Mouse (Mus musculus) MEL (cell line): ENCODE data around the gene Smu1. TPM values are rescaled to one million over a fixed set of nuclear protein-coding genes. Genes with fewer than 3 reads are reported as not detected.

Experiments used
- DNase-seq: peaks from one replicate; pipeline ENCODE4 v3.0.0; 2011; ENCODE audit warnings: low read depth, low spot score
- H3K27ac ChIP-seq: 2 replicates; pipeline ENCODE4 v1.5.1; 2012; ENCODE audit warnings: low read depth, mild to moderate bottlenecking, control low read depth, low read length, moderate library complexity; ENCODE audit not compliant: control insufficient read depth
- H3K27me3 ChIP-seq, 2 experiments: fragments of 150-350 bp in 1 of 2; sonication (generic) in 1 of 2; 2 replicates each; pipeline ENCODE4 v1.6.1; 2012; ENCODE audit warnings: low read length in 2 of 2, mild to moderate bottlenecking in 2 of 2, improper control_type of control experiment in 1 of 2, moderate library complexity in 1 of 2; ENCODE audit not compliant: insufficient read depth in 2 of 2, control insufficient read depth in 1 of 2
- H3K36me3 ChIP-seq, 2 experiments: 2 replicates each; pipeline ENCODE4 v1.6.1; 2012 to 2014; ENCODE audit warnings: low read length in 2 of 2, improper control_type of control experiment in 1 of 2, inconsistent platforms in 1 of 2, mild to moderate bottlenecking in 1 of 2; ENCODE audit not compliant: insufficient read depth in 2 of 2, control insufficient read depth in 1 of 2
- H3K4me1 ChIP-seq, 2 experiments: fragments of 150-350 bp in 1 of 2; sonication (generic) in 1 of 2; 2 replicates each; pipeline ENCODE4 v1.6.1; 2012; ENCODE audit warnings: low read length in 2 of 2, improper control_type of control experiment in 1 of 2, mild to moderate bottlenecking in 1 of 2; ENCODE audit not compliant: insufficient read depth in 2 of 2, control insufficient read depth in 1 of 2
- H3K4me3 ChIP-seq, 2 experiments: fragments of 150-350 bp in 1 of 2; sonication (generic) in 1 of 2; 2 replicates each; pipeline ENCODE4 v1.5.1; 2012; ENCODE audit warnings: low read depth in 2 of 2, low read length in 2 of 2, mild to moderate bottlenecking in 2 of 2, moderate library complexity in 2 of 2, control low read depth in 1 of 2, improper control_type of control experiment in 1 of 2; ENCODE audit not compliant: control insufficient read depth in 1 of 2, insufficient read depth in 1 of 2
- H3K79me2 ChIP-seq: 2 replicates; pipeline ENCODE4 v1.6.1; 2012; ENCODE audit warnings: mild to moderate bottlenecking, low read length, moderate library complexity; ENCODE audit not compliant: control insufficient read depth, poor library complexity, insufficient read depth
- H3K9ac ChIP-seq: 2 replicates; pipeline ENCODE4 v1.6.1; 2012; ENCODE audit warnings: low read depth, mild to moderate bottlenecking, control low read depth, low read length, moderate library complexity; ENCODE audit not compliant: control insufficient read depth, poor library complexity, severe bottlenecking
- H3K9me3 ChIP-seq: fragments of 150-350 bp; sonication (generic); replicated peaks from 2 replicates; pipeline ENCODE4 v1.6.1; 2012; ENCODE audit warnings: mild to moderate bottlenecking, low read length, improper control_type of control experiment, moderate library complexity; ENCODE audit not compliant: insufficient read depth
- BHLHE40 ChIP-seq: IDR thresholded peaks from 2 replicates; pipeline ENCODE4 v1.6.1; 2012; ENCODE audit warnings: low read depth, mild to moderate bottlenecking, inconsistent platforms, low read length, improper control_type of control experiment, borderline replicate concordance
- CHD2 ChIP-seq: IDR thresholded peaks from 2 replicates; pipeline ENCODE4 v1.6.1; 2011; ENCODE audit warnings: low read length, improper control_type of control experiment
- CTCF ChIP-seq, 3 experiments: IDR thresholded peaks in 2 of 3; conservative IDR thresholded peaks in 1 of 3; 2 replicates each; pipeline ENCODE4 v1.5.1; 2011 to 2012; ENCODE audit warnings: low read length in 3 of 3, low read depth in 2 of 3, mild to moderate bottlenecking in 2 of 3, improper control_type of control experiment in 1 of 3, inconsistent platforms in 1 of 3, mixed read lengths in 1 of 3, moderate library complexity in 1 of 3; ENCODE audit not compliant: control insufficient read depth in 1 of 3, insufficient read depth in 1 of 3, poor library complexity in 1 of 3, severe bottlenecking in 1 of 3
- E2F4 ChIP-seq: IDR thresholded peaks from 2 replicates; pipeline ENCODE4 v1.6.1; 2011; ENCODE audit warnings: low read depth, low read length, improper control_type of control experiment, borderline replicate concordance
- ELF1 ChIP-seq: IDR thresholded peaks from 2 replicates; pipeline ENCODE4 v1.6.1; 2014; ENCODE audit warnings: low read depth, mild to moderate bottlenecking, inconsistent platforms, low read length, improper control_type of control experiment, moderate library complexity
- EP300 ChIP-seq, 2 experiments: IDR thresholded peaks; 2 replicates each; pipeline ENCODE4 v1.6.1; 2011; ENCODE audit warnings: improper control_type of control experiment in 2 of 2, low read length in 2 of 2, low read depth in 1 of 2, mild to moderate bottlenecking in 1 of 2
- ETS1 ChIP-seq: IDR thresholded peaks from 2 replicates; pipeline ENCODE4 v1.6.1; 2012; ENCODE audit warnings: low read depth, mild to moderate bottlenecking, inconsistent platforms, low read length, improper control_type of control experiment, moderate library complexity
- GABPA ChIP-seq: IDR thresholded peaks from 2 replicates; pipeline ENCODE4 v1.6.1; 2012; ENCODE audit warnings: low read depth, mild to moderate bottlenecking, inconsistent platforms, low read length, improper control_type of control experiment, moderate library complexity
- GATA1 ChIP-seq: IDR thresholded peaks from 2 replicates; pipeline ENCODE4 v1.6.1; 2011; ENCODE audit warnings: low read depth, low read length, improper control_type of control experiment
- HCFC1 ChIP-seq: IDR thresholded peaks from 2 replicates; pipeline ENCODE4 v1.6.1; 2012; ENCODE audit warnings: low read depth, mild to moderate bottlenecking, inconsistent platforms, low read length, improper control_type of control experiment, moderate library complexity
- JUND ChIP-seq: IDR thresholded peaks from 2 replicates; pipeline ENCODE4 v1.6.1; 2011; ENCODE audit warnings: low read depth, mild to moderate bottlenecking, improper control_type of control experiment, low read length
- MAFK ChIP-seq: IDR thresholded peaks from 2 replicates; pipeline ENCODE4 v1.6.1; 2011; ENCODE audit warnings: low read depth, mild to moderate bottlenecking, low read length, improper control_type of control experiment, borderline replicate concordance
- MYB ChIP-seq: IDR thresholded peaks from 2 replicates; pipeline ENCODE4 v1.6.1; 2011; ENCODE audit warnings: mild to moderate bottlenecking, low read depth, low read length, improper control_type of control experiment
- NELFE ChIP-seq: IDR thresholded peaks from 2 replicates; pipeline ENCODE4 v1.6.1; 2011; ENCODE audit warnings: low read depth, low read length, improper control_type of control experiment
- NRF1 ChIP-seq: IDR thresholded peaks from 2 replicates; pipeline ENCODE4 v1.6.1; 2014; ENCODE audit warnings: low read depth, mild to moderate bottlenecking, inconsistent platforms, low read length, improper control_type of control experiment, moderate library complexity; ENCODE audit not compliant: poor library complexity, insufficient read depth, severe bottlenecking
- POLR2A ChIP-seq, 2 experiments: IDR thresholded peaks; 2 replicates each; pipeline ENCODE4 v1.6.1; 2011 to 2012; ENCODE audit warnings: low read length in 2 of 2, mild to moderate bottlenecking in 2 of 2, control low read depth in 1 of 2, improper control_type of control experiment in 1 of 2, low read depth in 1 of 2, moderate library complexity in 1 of 2; ENCODE audit not compliant: control insufficient read depth in 1 of 2, insufficient read depth in 1 of 2, poor library complexity in 1 of 2
- RAD21 ChIP-seq: IDR thresholded peaks from 2 replicates; pipeline ENCODE4 v1.6.1; 2011; ENCODE audit warnings: mild to moderate bottlenecking, low read depth, low read length, improper control_type of control experiment
- RCOR1 ChIP-seq: IDR thresholded peaks from 2 replicates; pipeline ENCODE4 v1.6.1; 2012; ENCODE audit warnings: low read depth, mild to moderate bottlenecking, inconsistent platforms, low read length, improper control_type of control experiment
- SIN3A ChIP-seq: IDR thresholded peaks from 2 replicates; pipeline ENCODE4 v1.6.1; 2012; ENCODE audit warnings: low read length, improper control_type of control experiment, inconsistent platforms
- SMC3 ChIP-seq: IDR thresholded peaks from 2 replicates; pipeline ENCODE4 v1.6.1; 2011; ENCODE audit warnings: low read depth, low read length, improper control_type of control experiment
- TBP ChIP-seq: IDR thresholded peaks from 2 replicates; pipeline ENCODE4 v1.8.0; 2011; ENCODE audit warnings: low read depth, low read length, improper control_type of control experiment
- TCF12 ChIP-seq: IDR thresholded peaks from 2 replicates; pipeline ENCODE4 v1.6.1; 2014; ENCODE audit warnings: low read depth, mild to moderate bottlenecking, inconsistent platforms, low read length, improper control_type of control experiment, moderate library complexity
- UBTF ChIP-seq: IDR thresholded peaks from 2 replicates; pipeline ENCODE4 v1.6.1; 2012; ENCODE audit warnings: low read depth, mild to moderate bottlenecking, inconsistent platforms, low read length, improper control_type of control experiment, moderate library complexity, borderline replicate concordance; ENCODE audit not compliant: insufficient read depth
- USF1 ChIP-seq: IDR thresholded peaks from 2 replicates; pipeline ENCODE4 v1.6.1; 2014; ENCODE audit warnings: low read depth, mild to moderate bottlenecking, inconsistent platforms, low read length, improper control_type of control experiment, moderate library complexity
- USF2 ChIP-seq, 2 experiments: IDR thresholded peaks; 2 replicates each; pipeline ENCODE4 v1.6.1; 2011 to 2012; ENCODE audit warnings: improper control_type of control experiment in 2 of 2, low read length in 2 of 2, borderline replicate concordance in 1 of 2, inconsistent platforms in 1 of 2, low read depth in 1 of 2, mild to moderate bottlenecking in 1 of 2; ENCODE audit not compliant: insufficient read depth in 1 of 2
- ZC3H11A ChIP-seq: IDR thresholded peaks from 2 replicates; pipeline ENCODE4 v1.6.1; 2012; ENCODE audit warnings: low read depth, mild to moderate bottlenecking, inconsistent platforms, low read length, improper control_type of control experiment
- ZKSCAN1 ChIP-seq: IDR thresholded peaks from 2 replicates; pipeline ENCODE4 v1.6.1; 2012; ENCODE audit warnings: low read depth, mild to moderate bottlenecking, inconsistent platforms, low read length, improper control_type of control experiment, moderate library complexity
- ZMIZ1 ChIP-seq: IDR thresholded peaks from 2 replicates; pipeline ENCODE4 v1.6.1; 2012; ENCODE audit warnings: low read depth, mild to moderate bottlenecking, inconsistent platforms, low read length, improper control_type of control experiment, moderate library complexity
- polyA plus RNA-seq, 2 experiments: library from polyadenylated mRNA; stranded (reverse) in 1 of 2; unstranded in 1 of 2; fragments of >175 nt in 1 of 2; fragments of >200 nt in 1 of 2; gene quantifications; 2 replicates each; pipeline versions ENCODE4 v1.2.1 to v1.2.4; 2012; ENCODE audit warnings: low replicate concordance in 2 of 2, low read depth in 1 of 2; ENCODE audit not compliant: insufficient read length in 2 of 2, insufficient read depth in 1 of 2, missing spikeins in 1 of 2
- total RNA-seq: library from RNA; depleted of rRNA; stranded (reverse); fragments of 300-350 nt; gene quantifications from 2 replicates; pipeline ENCODE4 v1.2.3, GENCODE M21; 2012

Smu1 gene
- total and polyA plus RNA-seq, 3 experiments, result 111 to 124 TPM; not detected in 1

- Histone ChIP-seq H3K79me2 (no peaks in the 10 kb centered on the region), H3K4me1 (no peaks in the 10 kb centered on the region), H3K27me3 (no peaks in the 10 kb centered on the region), H3K4me3 (no peak overlapping the region), H3K36me3 (no peaks in the 10 kb centered on the region), H3K9me3 (no peaks in the 10 kb centered on the region), H3K27ac (no peak overlapping the region), H3K9ac (no peak overlapping the region)
- DNase-seq, result no peak
- TF ChIP-seq USF1, result no peak
- no peak for TF ChIP-seq ELF1
- no peak for TF ChIP-seq TCF12
- TF ChIP-seq UBTF, result no peak
- no peak for TF ChIP-seq ZMIZ1
- TF ChIP-seq NELFE, result no peak
- TF ChIP-seq CTCF (IDR thresholded peaks at IDR 0.05 in 2 of 3, conservative IDR thresholded peaks at IDR 0.05 in 1 of 3; ENCODE audit: control insufficient read depth in 1 of 3, insufficient read depth in 1 of 3, low read depth in 2 of 3, low read length in 3 of 3, poor library complexity in 1 of 3, severe bottlenecking in 1 of 3), result no peak
- TF ChIP-seq EP300 (IDR thresholded peaks at IDR 0.05; ENCODE audit: low read depth in 1 of 2, low read length in 2 of 2), result no peak
- no peak for TF ChIP-seq NRF1
- TF ChIP-seq SIN3A, result no peak
- no peak for TF ChIP-seq E2F4
- TF ChIP-seq CHD2, result no peak
- no peak for TF ChIP-seq RAD21
- TF ChIP-seq JUND, result no peak
- TF ChIP-seq GABPA, result no peak
- TF ChIP-seq MAFK, result no peak
- TF ChIP-seq RCOR1, result no peak
- no peak for TF ChIP-seq SMC3
Measured at GRCm38 (mm10) chr4:40802787-40803186, 45.1 kb upstream of the Smu1 start.

DNA sequence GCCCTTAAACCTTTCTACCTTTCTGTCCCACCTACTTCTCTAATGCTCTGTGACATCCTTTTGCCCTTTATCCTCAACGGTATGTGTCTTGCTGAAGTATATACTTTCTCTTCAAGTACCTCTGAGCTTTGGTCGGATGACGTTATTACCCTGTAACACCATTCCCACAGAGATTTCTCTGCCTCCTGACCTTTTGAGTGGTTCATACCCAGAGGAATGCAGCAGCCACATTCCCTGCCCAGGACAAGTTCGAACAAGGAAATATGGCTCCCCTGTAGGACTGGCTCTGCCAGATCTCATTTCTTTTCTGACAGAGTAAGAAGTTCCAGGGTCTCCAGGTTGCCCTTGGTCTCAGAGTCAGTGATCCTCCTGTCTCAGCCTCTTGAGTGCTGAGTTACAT, 44.2 kb upstream of the Smu1 start:
- no peaks in the 10 kb centered on the region for H3K36me3 ChIP-seq
- TF ChIP-seq TBP (no peak), ZKSCAN1 (no peak), GATA1 (no peak), USF2 (IDR thresholded peaks at IDR 0.05; ENCODE audit: borderline replicate concordance in 1 of 2, insufficient read depth in 1 of 2, low read depth in 1 of 2, low read length in 2 of 2) (no peak), RCOR1 (no peak), EP300 (IDR thresholded peaks at IDR 0.05; ENCODE audit: low read depth in 1 of 2, low read length in 2 of 2) (no peak), POLR2A (IDR thresholded peaks at IDR 0.05; ENCODE audit: control insufficient read depth in 1 of 2, insufficient read depth in 1 of 2, low read depth in 1 of 2, low read length in 2 of 2, poor library complexity in 1 of 2) (no peak), GABPA (no peak), ETS1 (no peak), UBTF (no peak), BHLHE40 (no peak), MYB (no peak), ZC3H11A (no peak), RAD21 (no peak), HCFC1 (no peak), NELFE (no peak), SIN3A (no peak)
- H3K4me1 ChIP-seq, result no peaks in the 10 kb centered on the region
- DNase-seq, result no peak
- no peaks in the 10 kb centered on the region for H3K79me2 ChIP-seq
- no peaks in the 10 kb centered on the region for H3K27me3 ChIP-seq
- H3K9me3 ChIP-seq, result no peaks in the 10 kb centered on the region
- no peak overlapping the region for H3K4me3 ChIP-seq
- no peak overlapping the region for H3K27ac ChIP-seq
- H3K9ac ChIP-seq, result no peak overlapping the region
